Mouse (Mus musculus) lung, adult 2 months (tissue): ENCODE measurements around the gene Dytn.

Source experiments
- CTCF ChIP-seq: fragments of 200-500 bp; IDR thresholded peaks from 2 replicates; pipeline ENCODE4 v1.5.1; 2011; ENCODE audit warnings: mild to moderate bottlenecking, low read length, control low read depth; ENCODE audit not compliant: insufficient read depth
- POLR2A ChIP-seq: fragments of 200-500 bp; IDR thresholded peaks from 2 replicates; pipeline ENCODE4 v1.6.1; 2011; ENCODE audit warnings: low read depth, mild to moderate bottlenecking, control low read depth, low read length, borderline replicate concordance; ENCODE audit errors: extremely low read depth

- TF ChIP-seq CTCF (no peak), POLR2A (no peak)
These were observed 19.4 kb downstream of the Dytn start for GRCm38 (mm10) chr1:63667201-63667948.
